Mouse (Mus musculus): ENCODE measurements around the gene Pxk. TPM values are rescaled to one million over a fixed set of nuclear protein-coding genes. Genes with fewer than 3 reads are reported as not detected.

The Pxk gene
- polyA plus RNA-seq, 1 experiment from 2014 or later, result 38.3 TPM

GRCm38 (mm10) chr14:8190556-8190955, 92.5 kb downstream of the Pxk start:
- WGBS, result 90% methylated on average over 3 of the region's 3 CpGs
- H3K4me3 ChIP-seq (ENCODE audit: low read length), result no peak overlapping the region
- no peaks in the 10 kb centered on the region for H3K4me1 ChIP-seq (ENCODE audit: control insufficient read depth, insufficient read depth, low read length)
- H3K9me3 ChIP-seq (replicated peaks; ENCODE audit: control insufficient read depth, low read length), result no peaks in the 10 kb centered on the region
- H3K9ac ChIP-seq (ENCODE audit: low read length), result no peak overlapping the region
- H3K4me2 ChIP-seq (ENCODE audit: low read depth, low read length), result no peak overlapping the region
- no peak overlapping the region for H3K27ac ChIP-seq (ENCODE audit: low read length)
- no peaks in the 10 kb centered on the region for H3K27me3 ChIP-seq (ENCODE audit: control insufficient read depth, insufficient read depth, low read length)
- no peak for ATAC-seq (replicated peaks; ENCODE audit: extremely low read depth, insufficient read depth, low FRiP score)
- no peaks in the 10 kb centered on the region for H3K36me3 ChIP-seq (ENCODE audit: control insufficient read depth, insufficient read depth)

GRCm38 (mm10) chr14:8191331-8191965, 93.4 kb downstream of the Pxk start:
- Histone ChIP-seq H3K4me1 (ENCODE audit: control insufficient read depth, insufficient read depth, low read length) (no peaks in the 10 kb centered on the region), H3K27me3 (ENCODE audit: control insufficient read depth, insufficient read depth, low read length) (no peaks in the 10 kb centered on the region), H3K36me3 (ENCODE audit: control insufficient read depth, insufficient read depth) (no peaks in the 10 kb centered on the region), H3K9ac (ENCODE audit: low read length) (no peak overlapping the region), H3K9me3 (replicated peaks; ENCODE audit: control insufficient read depth, low read length) (no peaks in the 10 kb centered on the region), H3K4me2 (ENCODE audit: low read depth, low read length) (no peak overlapping the region), H3K4me3 (ENCODE audit: low read length) (no peak overlapping the region), H3K27ac (ENCODE audit: low read length) (no peak overlapping the region)
- 70% methylated on average over 12 of the region's 12 CpGs for WGBS
- ATAC-seq (replicated peaks; ENCODE audit: extremely low read depth, insufficient read depth, low FRiP score), result no peak

GRCm38 (mm10) chr14:8192727-8193126, 94.7 kb downstream of the Pxk start:
- WGBS, result 83% methylated on average over 6 of the region's 6 CpGs
- H3K27ac ChIP-seq (ENCODE audit: low read length), result no peak overlapping the region

GRCm38 (mm10) chr14:8200769-8201168, 102.8 kb downstream of the Pxk start:
- H3K4me2 ChIP-seq (ENCODE audit: low read depth, low read length), result peak overlapping the region; percentile 1; the same call in 1 of the 2 replicates

More at GRCm38 (mm10) chr14:8192727-8193126, 94.7 kb downstream of the Pxk start:
- no peaks in the 10 kb centered on the region for H3K36me3 ChIP-seq (ENCODE audit: control insufficient read depth, insufficient read depth)
- H3K9ac ChIP-seq (ENCODE audit: low read length), result no peak overlapping the region
- ATAC-seq (replicated peaks; ENCODE audit: extremely low read depth, insufficient read depth, low FRiP score), result no peak
- no peaks in the 10 kb centered on the region for H3K4me1 ChIP-seq (ENCODE audit: control insufficient read depth, insufficient read depth, low read length)
- H3K4me2 ChIP-seq (ENCODE audit: low read depth, low read length), result no peak overlapping the region
- no peaks in the 10 kb centered on the region for H3K9me3 ChIP-seq (replicated peaks; ENCODE audit: control insufficient read depth, low read length)
- no peaks in the 10 kb centered on the region for H3K27me3 ChIP-seq (ENCODE audit: control insufficient read depth, insufficient read depth, low read length)
- H3K4me3 ChIP-seq (ENCODE audit: low read length), result no peak overlapping the region

GRCm38 (mm10) chr14:8201715-8202114, 103.7 kb downstream of the Pxk start:
- Histone ChIP-seq H3K4me1 (ENCODE audit: control insufficient read depth, insufficient read depth, low read length) (peaks cover 7% of the 10 kb centered on the region), H3K9me3 (replicated peaks; ENCODE audit: control insufficient read depth, low read length) (no peaks in the 10 kb centered on the region), H3K9ac (ENCODE audit: low read length) (no peak overlapping the region), H3K27me3 (ENCODE audit: control insufficient read depth, insufficient read depth, low read length) (no peaks in the 10 kb centered on the region), H3K4me2 (ENCODE audit: low read depth, low read length) (no peak overlapping the region), H3K36me3 (ENCODE audit: control insufficient read depth, insufficient read depth) (no peaks in the 10 kb centered on the region), H3K27ac (ENCODE audit: low read length) (no peak overlapping the region), H3K4me3 (ENCODE audit: low read length) (no peak overlapping the region)
- no peak for ATAC-seq (replicated peaks; ENCODE audit: extremely low read depth, insufficient read depth, low FRiP score)
- WGBS, result 77% methylated on average over 3 of the region's 3 CpGs

More at GRCm38 (mm10) chr14:8200769-8201168, 102.8 kb downstream of the Pxk start:
- no peaks in the 10 kb centered on the region for H3K9me3 ChIP-seq (replicated peaks; ENCODE audit: control insufficient read depth, low read length)
- H3K36me3 ChIP-seq (ENCODE audit: control insufficient read depth, insufficient read depth), result no peaks in the 10 kb centered on the region
- peak overlapping the region; percentile 13; the same call in 1 of the 2 replicates for H3K27ac ChIP-seq (ENCODE audit: low read length)
- H3K9ac ChIP-seq (ENCODE audit: low read length), result no peak overlapping the region
- no peak overlapping the region for H3K4me3 ChIP-seq (ENCODE audit: low read length)
- H3K27me3 ChIP-seq (ENCODE audit: control insufficient read depth, insufficient read depth, low read length), result no peaks in the 10 kb centered on the region
- H3K4me1 ChIP-seq (ENCODE audit: control insufficient read depth, insufficient read depth, low read length), result peaks cover 4% of the 10 kb centered on the region
- peak; percentile 84 for ATAC-seq (replicated peaks; ENCODE audit: extremely low read depth, insufficient read depth, low FRiP score)
- WGBS, result 48% methylated on average over 5 of the region's 5 CpGs

GRCm38 (mm10) chr14:8206179-8206910, 108.3 kb downstream of the Pxk start:
- WGBS, result 43% methylated on average over 9 of the region's 9 CpGs
- H3K4me1 ChIP-seq (ENCODE audit: control insufficient read depth, insufficient read depth, low read length), result peaks cover 7% of the 10 kb centered on the region
- no peak for ATAC-seq (replicated peaks; ENCODE audit: extremely low read depth, insufficient read depth, low FRiP score)

GRCm38 (mm10) chr14:8207105-8207504, 109.1 kb downstream of the Pxk start:
- H3K9ac ChIP-seq (ENCODE audit: low read length), result no peak overlapping the region
- no peak overlapping the region for H3K4me2 ChIP-seq (ENCODE audit: low read depth, low read length)
- peaks cover 7% of the 10 kb centered on the region for H3K4me1 ChIP-seq (ENCODE audit: control insufficient read depth, insufficient read depth, low read length)
- WGBS, result 52% methylated on average over 5 of the region's 5 CpGs
- H3K9me3 ChIP-seq (replicated peaks; ENCODE audit: control insufficient read depth, low read length), result no peaks in the 10 kb centered on the region
- H3K27ac ChIP-seq (ENCODE audit: low read length), result no peak overlapping the region
- no peaks in the 10 kb centered on the region for H3K27me3 ChIP-seq (ENCODE audit: control insufficient read depth, insufficient read depth, low read length)
- H3K4me3 ChIP-seq (ENCODE audit: low read length), result no peak overlapping the region
- no peaks in the 10 kb centered on the region for H3K36me3 ChIP-seq (ENCODE audit: control insufficient read depth, insufficient read depth)
- ATAC-seq (replicated peaks; ENCODE audit: extremely low read depth, insufficient read depth, low FRiP score), result no peak

More at GRCm38 (mm10) chr14:8206179-8206910, 108.3 kb downstream of the Pxk start:
- no peak overlapping the region for H3K4me2 ChIP-seq (ENCODE audit: low read depth, low read length)
- H3K27me3 ChIP-seq (ENCODE audit: control insufficient read depth, insufficient read depth, low read length), result no peaks in the 10 kb centered on the region
- H3K27ac ChIP-seq (ENCODE audit: low read length), result no peak overlapping the region
- no peak overlapping the region for H3K4me3 ChIP-seq (ENCODE audit: low read length)
- no peak overlapping the region for H3K9ac ChIP-seq (ENCODE audit: low read length)
- H3K9me3 ChIP-seq (replicated peaks; ENCODE audit: control insufficient read depth, low read length), result no peaks in the 10 kb centered on the region
- no peaks in the 10 kb centered on the region for H3K36me3 ChIP-seq (ENCODE audit: control insufficient read depth, insufficient read depth)

- no peak for ATAC-seq (replicated peaks; ENCODE audit: extremely low read depth, insufficient read depth, low FRiP score)
- WGBS, result 78% methylated on average over 5 of the region's 5 CpGs
- H3K27me3 ChIP-seq (ENCODE audit: control insufficient read depth, insufficient read depth, low read length), result no peaks in the 10 kb centered on the region
- H3K36me3 ChIP-seq (ENCODE audit: control insufficient read depth, insufficient read depth), result no peaks in the 10 kb centered on the region
- H3K27ac ChIP-seq (ENCODE audit: low read length), result no peak overlapping the region
- H3K4me2 ChIP-seq (ENCODE audit: low read depth, low read length), result no peak overlapping the region
- no peak overlapping the region for H3K9ac ChIP-seq (ENCODE audit: low read length)
- no peaks in the 10 kb centered on the region for H3K9me3 ChIP-seq (replicated peaks; ENCODE audit: control insufficient read depth, low read length)
- peaks cover 7% of the 10 kb centered on the region for H3K4me1 ChIP-seq (ENCODE audit: control insufficient read depth, insufficient read depth, low read length)
- no peak overlapping the region for H3K4me3 ChIP-seq (ENCODE audit: low read length)
Observed at GRCm38 (mm10) chr14:8207543-8207942, 109.5 kb downstream of the Pxk start.

GRCm38 (mm10) chr14:8208876-8209275, 110.9 kb downstream of the Pxk start:
- H3K36me3 ChIP-seq (ENCODE audit: control insufficient read depth, insufficient read depth), result no peaks in the 10 kb centered on the region
- H3K27me3 ChIP-seq (ENCODE audit: control insufficient read depth, insufficient read depth, low read length), result no peaks in the 10 kb centered on the region
- H3K27ac ChIP-seq (ENCODE audit: low read length), result no peak overlapping the region
- H3K9ac ChIP-seq (ENCODE audit: low read length), result no peak overlapping the region
- peaks cover 7% of the 10 kb centered on the region for H3K4me1 ChIP-seq (ENCODE audit: control insufficient read depth, insufficient read depth, low read length)
- no peak for ATAC-seq (replicated peaks; ENCODE audit: extremely low read depth, insufficient read depth, low FRiP score)
- WGBS, result 43% methylated on average over 3 of the region's 3 CpGs
- no peaks in the 10 kb centered on the region for H3K9me3 ChIP-seq (replicated peaks; ENCODE audit: control insufficient read depth, low read length)
- H3K4me3 ChIP-seq (ENCODE audit: low read length), result no peak overlapping the region
- no peak overlapping the region for H3K4me2 ChIP-seq (ENCODE audit: low read depth, low read length)
